Comparison of ENCODE assay signal across 17 mouse cellular contexts in genomic region chr7:135038930-135039329, GRCm38 (mm10).
"Had no signal": no experiment of that assay in that cellular context is flagged by ENCODE, and none has a peak within 500 bp of the region (broad histone marks: within the 10 kb centered on the region; RNA-seq: fewer than 3 reads in every experiment).

No protein-coding gene starts in this region.

- H3K4me1 ChIP-seq: midbrain, embryonic 10.5 days; midbrain, embryonic 12.5 days had no signal

- H3K4me3 ChIP-seq: midbrain, embryonic 10.5 days; midbrain, embryonic 12.5 days; myocyte; neural tube, embryonic 13.5 days; neural tube, embryonic 15.5 days had no signal

- H3K27me3 ChIP-seq: midbrain, embryonic 12.5 days; neural tube, embryonic 13.5 days; neural tube, embryonic 15.5 days had no signal

- H3K27ac ChIP-seq: midbrain, embryonic 10.5 days; midbrain, embryonic 12.5 days; neural tube, embryonic 13.5 days; neural tube, embryonic 15.5 days had no signal

- H3K36me3 ChIP-seq: midbrain, embryonic 10.5 days; midbrain, embryonic 12.5 days; neural tube, embryonic 13.5 days; neural tube, embryonic 15.5 days had no signal

- DNase-seq: lung, adult 18-20 months; lung, postnatal 10 days; lung, postnatal 4 days; midbrain, embryonic 14.5 days; retina, postnatal 1 day; right cerebral cortex, adult 18-20 months; right cerebral cortex, postnatal 25 days; right cerebral cortex, postnatal 4 days; spleen, adult 18-20 months; thymus, adult 2 months; thymus, postnatal 25 days; thymus, postnatal 4 days had no signal

- H3K9me3 ChIP-seq: midbrain, embryonic 10.5 days; midbrain, embryonic 12.5 days; neural tube, embryonic 13.5 days; neural tube, embryonic 15.5 days had no signal
